Mouse (Mus musculus): ENCODE measurements at regions not wholly inside any gene's neighbourhood (a gene's known extent, or its start where the extent isn't known, plus 50 kb on each side); places are given as distances from the start of the nearest gene placed in this dataset.

- no peak overlapping the region for H3K9ac ChIP-seq (ENCODE audit: low read depth, low read length)
- 38% methylated on average over 6 of the region's 6 CpGs for WGBS
- no peak for ATAC-seq (ENCODE audit: low FRiP score, low TSS enrichment)
- no peaks in the 10 kb centered on the region for H3K27me3 ChIP-seq (ENCODE audit: control insufficient read depth, insufficient read depth, low read length)
- no peak overlapping the region for H3K4me3 ChIP-seq (ENCODE audit: low read length)
- no peaks in the 10 kb centered on the region for H3K36me3 ChIP-seq (ENCODE audit: control insufficient read depth, insufficient read depth, low read length)
- no peaks in the 10 kb centered on the region for H3K9me3 ChIP-seq (ENCODE audit: control insufficient read depth, low read length)
- no peaks in the 10 kb centered on the region for H3K4me1 ChIP-seq (ENCODE audit: control insufficient read depth, insufficient read depth, low read length)
- no peak overlapping the region for H3K4me2 ChIP-seq (replicated peaks; ENCODE audit: low read depth, low read length)
- H3K27ac ChIP-seq (ENCODE audit: low read depth, low read length): no peak overlapping the region
Measured at GRCm38 (mm10) chr1:35685651-35686050, 382.5 kb upstream of the Hs6st1 start.

GRCm38 (mm10) chr1:35694349-35694748, 373.9 kb upstream of the Hs6st1 start:
- Histone ChIP-seq H3K27ac (ENCODE audit: low read depth, low read length) (no peak overlapping the region), H3K27me3 (ENCODE audit: control insufficient read depth, insufficient read depth, low read length) (no peaks in the 10 kb centered on the region), H3K4me3 (ENCODE audit: low read length) (no peak overlapping the region), H3K4me1 (ENCODE audit: control insufficient read depth, insufficient read depth, low read length) (no peaks in the 10 kb centered on the region), H3K9me3 (ENCODE audit: control insufficient read depth, low read length) (no peaks in the 10 kb centered on the region), H3K9ac (ENCODE audit: low read depth, low read length) (no peak overlapping the region), H3K36me3 (ENCODE audit: control insufficient read depth, insufficient read depth, low read length) (no peaks in the 10 kb centered on the region), H3K4me2 (replicated peaks; ENCODE audit: low read depth, low read length) (no peak overlapping the region)
- no peak for ATAC-seq (ENCODE audit: low FRiP score, low TSS enrichment)
- WGBS: 38% methylated on average over 3 of the region's 3 CpGs

GRCm38 (mm10) chr1:35694775-35695591, 373.2 kb upstream of the Hs6st1 start:
- no peak for ATAC-seq (ENCODE audit: low FRiP score, low TSS enrichment)
- Histone ChIP-seq H3K27ac (ENCODE audit: low read depth, low read length) (no peak overlapping the region), H3K4me2 (replicated peaks; ENCODE audit: low read depth, low read length) (no peak overlapping the region), H3K9ac (ENCODE audit: low read depth, low read length) (no peak overlapping the region), H3K9me3 (ENCODE audit: control insufficient read depth, low read length) (no peaks in the 10 kb centered on the region), H3K36me3 (ENCODE audit: control insufficient read depth, insufficient read depth, low read length) (no peaks in the 10 kb centered on the region), H3K4me3 (ENCODE audit: low read length) (no peak overlapping the region), H3K4me1 (ENCODE audit: control insufficient read depth, insufficient read depth, low read length) (no peaks in the 10 kb centered on the region), H3K27me3 (ENCODE audit: control insufficient read depth, insufficient read depth, low read length) (no peaks in the 10 kb centered on the region)
- 76% methylated on average over 15 of the region's 15 CpGs for WGBS

GRCm38 (mm10) chr1:35697218-35697617, 371.0 kb upstream of the Hs6st1 start:
- Histone ChIP-seq H3K4me2 (replicated peaks; ENCODE audit: low read depth, low read length) (no peak overlapping the region), H3K4me3 (ENCODE audit: low read length) (no peak overlapping the region), H3K27ac (ENCODE audit: low read depth, low read length) (no peak overlapping the region), H3K4me1 (ENCODE audit: control insufficient read depth, insufficient read depth, low read length) (no peaks in the 10 kb centered on the region), H3K27me3 (ENCODE audit: control insufficient read depth, insufficient read depth, low read length) (no peaks in the 10 kb centered on the region), H3K9ac (ENCODE audit: low read depth, low read length) (no peak overlapping the region), H3K9me3 (ENCODE audit: control insufficient read depth, low read length) (no peaks in the 10 kb centered on the region), H3K36me3 (ENCODE audit: control insufficient read depth, insufficient read depth, low read length) (no peaks in the 10 kb centered on the region)
- ATAC-seq (ENCODE audit: low FRiP score, low TSS enrichment): no peak
- 30% methylated on average over 4 of the region's 4 CpGs for WGBS

- Histone ChIP-seq H3K27me3 (ENCODE audit: control insufficient read depth, insufficient read depth, low read length) (no peaks in the 10 kb centered on the region), H3K4me3 (ENCODE audit: low read length) (no peak overlapping the region), H3K9ac (ENCODE audit: low read depth, low read length) (no peak overlapping the region), H3K36me3 (ENCODE audit: control insufficient read depth, insufficient read depth, low read length) (no peaks in the 10 kb centered on the region), H3K27ac (ENCODE audit: low read depth, low read length) (no peak overlapping the region), H3K4me1 (ENCODE audit: control insufficient read depth, insufficient read depth, low read length) (no peaks in the 10 kb centered on the region), H3K9me3 (ENCODE audit: control insufficient read depth, low read length) (no peaks in the 10 kb centered on the region), H3K4me2 (replicated peaks; ENCODE audit: low read depth, low read length) (no peak overlapping the region)
- no peak for ATAC-seq (ENCODE audit: low FRiP score, low TSS enrichment)
- WGBS: 40% methylated on average over 10 of the region's 10 CpGs
Measured at GRCm38 (mm10) chr1:35697834-35698500, 370.2 kb upstream of the Hs6st1 start.

- WGBS: 58% methylated on average over 1 of the region's 1 CpGs
Measured at GRCm38 (mm10) chr1:35702585-35702984, 365.6 kb upstream of the Hs6st1 start.

GRCm38 (mm10) chr1:35706336-35706735, 361.9 kb upstream of the Hs6st1 start:
- Histone ChIP-seq H3K27ac (ENCODE audit: low read depth, low read length) (no peak overlapping the region), H3K4me2 (replicated peaks; ENCODE audit: low read depth, low read length) (no peak overlapping the region)
- no peak for ATAC-seq (ENCODE audit: low FRiP score, low TSS enrichment)

More at GRCm38 (mm10) chr1:35702585-35702984, 365.6 kb upstream of the Hs6st1 start:
- Histone ChIP-seq H3K4me3 (ENCODE audit: low read length) (no peak overlapping the region), H3K4me2 (replicated peaks; ENCODE audit: low read depth, low read length) (no peak overlapping the region), H3K36me3 (ENCODE audit: control insufficient read depth, insufficient read depth, low read length) (no peaks in the 10 kb centered on the region), H3K9ac (ENCODE audit: low read depth, low read length) (no peak overlapping the region), H3K27me3 (ENCODE audit: control insufficient read depth, insufficient read depth, low read length) (no peaks in the 10 kb centered on the region), H3K9me3 (ENCODE audit: control insufficient read depth, low read length) (no peaks in the 10 kb centered on the region), H3K27ac (ENCODE audit: low read depth, low read length) (no peak overlapping the region), H3K4me1 (ENCODE audit: control insufficient read depth, insufficient read depth, low read length) (no peaks in the 10 kb centered on the region)
- ATAC-seq (ENCODE audit: low FRiP score, low TSS enrichment): no peak

GRCm38 (mm10) chr1:35708176-35708788, 359.9 kb upstream of the Hs6st1 start:
- Histone ChIP-seq H3K36me3 (ENCODE audit: control insufficient read depth, insufficient read depth, low read length) (no peaks in the 10 kb centered on the region), H3K27ac (ENCODE audit: low read depth, low read length) (no peak overlapping the region), H3K27me3 (ENCODE audit: control insufficient read depth, insufficient read depth, low read length) (no peaks in the 10 kb centered on the region), H3K9me3 (ENCODE audit: control insufficient read depth, low read length) (no peaks in the 10 kb centered on the region), H3K9ac (ENCODE audit: low read depth, low read length) (no peak overlapping the region), H3K4me3 (ENCODE audit: low read length) (no peak overlapping the region), H3K4me1 (ENCODE audit: control insufficient read depth, insufficient read depth, low read length) (no peaks in the 10 kb centered on the region), H3K4me2 (replicated peaks; ENCODE audit: low read depth, low read length) (no peak overlapping the region)
- WGBS: 84% methylated on average over 2 of the region's 2 CpGs
- no peak for ATAC-seq (ENCODE audit: low FRiP score, low TSS enrichment)

More at GRCm38 (mm10) chr1:35706336-35706735, 361.9 kb upstream of the Hs6st1 start:
- 81% methylated on average over 6 of the region's 6 CpGs for WGBS
- Histone ChIP-seq H3K27me3 (ENCODE audit: control insufficient read depth, insufficient read depth, low read length) (no peaks in the 10 kb centered on the region), H3K9me3 (ENCODE audit: control insufficient read depth, low read length) (no peaks in the 10 kb centered on the region), H3K4me1 (ENCODE audit: control insufficient read depth, insufficient read depth, low read length) (no peaks in the 10 kb centered on the region), H3K36me3 (ENCODE audit: control insufficient read depth, insufficient read depth, low read length) (no peaks in the 10 kb centered on the region), H3K9ac (ENCODE audit: low read depth, low read length) (no peak overlapping the region), H3K4me3 (ENCODE audit: low read length) (no peak overlapping the region)

GRCm38 (mm10) chr1:35709214-35709613, 359.0 kb upstream of the Hs6st1 start:
- Histone ChIP-seq H3K27me3 (ENCODE audit: control insufficient read depth, insufficient read depth, low read length) (no peaks in the 10 kb centered on the region), H3K9ac (ENCODE audit: low read depth, low read length) (no peak overlapping the region), H3K36me3 (ENCODE audit: control insufficient read depth, insufficient read depth, low read length) (no peaks in the 10 kb centered on the region), H3K4me1 (ENCODE audit: control insufficient read depth, insufficient read depth, low read length) (no peaks in the 10 kb centered on the region), H3K9me3 (ENCODE audit: control insufficient read depth, low read length) (no peaks in the 10 kb centered on the region), H3K4me3 (ENCODE audit: low read length) (no peak overlapping the region), H3K27ac (ENCODE audit: low read depth, low read length) (no peak overlapping the region), H3K4me2 (replicated peaks; ENCODE audit: low read depth, low read length) (no peak overlapping the region)
- ATAC-seq (ENCODE audit: low FRiP score, low TSS enrichment): no peak

Measured in kidney, embryonic 14.5 days (tissue).